Mouse (Mus musculus) liver, embryonic 16.5 days (tissue): ENCODE results near the gene Dnah14. TPM values are rescaled to one million over a fixed set of nuclear protein-coding genes. Genes with fewer than 3 reads are reported as not detected.

Experiments used
- ATAC-seq: fragments of 200-750 bp; cut with Nextera tagmentation; 2 replicates; pipeline ENCODE4 v1.8.0; 2017; ENCODE audit warnings: low read depth, mild to moderate bottlenecking, moderate number of reproducible peaks, moderate library complexity
- H3K27ac ChIP-seq: fragments of 300-500 bp; sonication (generic); 2 replicates; pipeline ENCODE4 v1.5.1; 2014; ENCODE audit warnings: mild to moderate bottlenecking, low read length
- H3K27me3 ChIP-seq: fragments of 300-500 bp; sonication (generic); 2 replicates; pipeline ENCODE4 v1.6.1; 2014; ENCODE audit warnings: low read depth, low read length, mixed read lengths; ENCODE audit not compliant: control insufficient read depth, insufficient read depth
- H3K36me3 ChIP-seq: fragments of 300-500 bp; sonication (generic); 2 replicates; pipeline ENCODE4 v1.6.1; 2014; ENCODE audit warnings: mild to moderate bottlenecking; ENCODE audit not compliant: control insufficient read depth, insufficient read depth
- H3K4me1 ChIP-seq: fragments of 300-500 bp; sonication (generic); 2 replicates; pipeline ENCODE4 v1.6.1; 2014; ENCODE audit warnings: low read depth, low read length, mixed read lengths; ENCODE audit not compliant: control insufficient read depth
- H3K4me2 ChIP-seq: fragments of 300-500 bp; sonication (generic); 2 replicates; pipeline ENCODE4 v1.6.1; 2014; ENCODE audit warnings: low read depth, low read length, mixed read lengths
- H3K4me3 ChIP-seq: fragments of 300-500 bp; sonication (generic); 2 replicates; pipeline ENCODE4 v1.5.1; 2014; ENCODE audit warnings: low read depth, mild to moderate bottlenecking, low read length
- H3K9ac ChIP-seq: fragments of 300-500 bp; sonication (generic); 2 replicates; pipeline ENCODE4 v1.6.1; 2014; ENCODE audit warnings: low read depth, low read length
- H3K9me3 ChIP-seq: fragments of 300-500 bp; sonication (generic); replicated peaks from 2 replicates; pipeline ENCODE4 v1.6.1; 2016; ENCODE audit warnings: low read length; ENCODE audit not compliant: control insufficient read depth
- WGBS: fragments of 180-500 bp; shearing (Covaris S2); extraction: QIAGEN DNeasy Blood & Tissue Kit; methylation state at CpG from one replicate; pipeline ENCODE4 v1.1.7; 2014; ENCODE audit not compliant: insufficient replicate concordance; 5-methylcytosine and 5-hydroxymethylcytosine counted together
- polyA plus RNA-seq: library from polyadenylated mRNA; unstranded; fragments of >200 nt; fragmentation: Nextera tagmentation; extraction: Ambion mirVana; gene quantifications from 2 replicates; pipeline ENCODE4 v1.2.1, GENCODE M21; 2015

Gene Dnah14
- polyA plus RNA-seq, 1 experiment from 2014 or later, result 2.3 TPM

DNA sequence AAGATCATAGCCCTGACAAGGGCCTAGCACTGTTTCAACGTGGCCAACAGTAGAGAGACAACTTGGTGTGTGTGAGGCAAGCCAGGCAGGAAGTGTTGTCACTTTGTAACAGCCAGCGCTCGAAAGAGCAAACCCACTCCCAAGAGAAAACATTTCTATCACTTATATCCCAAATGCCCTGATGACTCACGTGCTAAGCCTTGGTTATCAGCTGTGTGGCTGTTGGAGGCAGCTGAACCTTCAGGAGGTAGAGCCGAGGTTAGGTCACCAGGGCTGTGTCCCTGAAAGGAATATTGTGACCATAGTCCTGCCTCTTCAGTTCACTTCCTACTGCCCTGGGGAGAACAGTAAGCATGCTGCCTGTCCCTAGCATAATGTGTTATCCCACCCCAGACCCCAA lies 25.5 kb upstream of the Dnah14 start:
- no peak overlapping the region for H3K4me3 ChIP-seq
- H3K27ac ChIP-seq, result no peak overlapping the region
- no peak for ATAC-seq
- no peaks in the 10 kb centered on the region for H3K4me1 ChIP-seq
- H3K9ac ChIP-seq, result no peak overlapping the region
- no peak overlapping the region for H3K4me2 ChIP-seq
- H3K36me3 ChIP-seq, result no peaks in the 10 kb centered on the region
- H3K27me3 ChIP-seq, result no peaks in the 10 kb centered on the region
- no peaks in the 10 kb centered on the region for H3K9me3 ChIP-seq
- WGBS, result 23% methylated on average over 5 of the region's 5 CpGs

DNA sequence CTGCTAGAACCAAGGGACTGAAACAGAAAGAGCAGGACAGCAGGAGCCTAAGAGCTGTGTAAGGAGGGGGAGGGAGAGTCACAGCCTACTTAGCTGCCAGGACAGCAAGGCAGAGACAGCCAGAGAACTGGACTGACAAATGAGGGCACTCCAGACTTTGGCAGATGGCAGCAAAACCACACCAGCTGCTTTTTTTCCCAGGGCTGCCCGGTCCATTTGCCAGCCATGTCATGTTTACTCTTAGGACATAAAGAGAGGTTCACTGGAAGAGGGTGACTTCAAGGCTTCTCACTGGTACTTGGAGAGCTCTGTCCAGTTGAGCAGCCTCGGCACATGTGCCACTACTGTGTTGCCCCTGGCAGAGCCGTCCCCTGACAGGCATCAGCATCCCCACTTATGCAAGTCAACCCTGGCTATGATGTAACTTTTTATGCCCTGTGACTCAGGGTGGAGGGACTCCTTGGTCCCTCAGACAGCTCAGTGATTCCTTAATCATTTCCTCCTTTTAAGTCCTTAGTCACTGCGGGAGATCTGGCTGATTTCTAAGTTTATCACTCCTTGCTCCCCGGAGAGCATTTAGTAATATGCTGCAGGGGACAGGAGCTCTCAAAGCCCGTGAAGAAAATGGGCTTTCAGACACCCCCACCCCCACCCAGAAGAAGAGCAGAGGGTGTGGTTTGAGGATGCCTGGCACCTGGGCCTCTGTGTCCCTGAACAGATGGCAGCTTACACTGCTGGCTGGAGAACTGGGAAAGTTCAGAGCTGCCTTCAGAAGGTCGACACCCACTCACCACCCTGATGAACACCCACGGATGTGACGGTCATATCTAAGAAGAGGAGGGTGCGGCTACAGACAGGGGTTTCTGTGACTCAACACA lies 23.6 kb upstream of the Dnah14 start:
- ATAC-seq, result no peak
- Histone ChIP-seq H3K9ac (no peak overlapping the region), H3K27ac (no peak overlapping the region), H3K4me1 (no peaks in the 10 kb centered on the region), H3K4me2 (no peak overlapping the region), H3K27me3 (no peaks in the 10 kb centered on the region), H3K4me3 (no peak overlapping the region), H3K9me3 (no peaks in the 10 kb centered on the region), H3K36me3 (no peaks in the 10 kb centered on the region)
- 20% methylated on average over 10 of the region's 10 CpGs for WGBS

DNA sequence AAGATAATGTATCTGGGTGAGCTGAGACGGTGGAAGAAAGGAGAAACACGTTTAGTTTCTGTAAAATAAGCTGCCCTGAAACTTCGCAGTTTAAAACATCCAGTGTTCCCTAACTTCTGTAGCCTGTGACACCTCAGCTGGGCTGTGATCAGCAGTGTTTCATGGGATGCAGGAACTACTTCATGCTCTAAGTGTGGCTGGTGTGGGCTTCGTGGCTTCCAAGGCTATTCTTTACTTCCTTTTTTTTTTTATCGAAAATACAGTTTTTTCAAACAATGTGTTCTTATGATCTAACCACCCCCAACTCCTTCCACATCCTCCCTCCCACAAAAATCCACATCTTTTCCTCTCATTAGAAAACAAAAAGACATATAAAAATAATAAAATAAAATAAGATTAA lies 20.9 kb upstream of the Dnah14 start:
- Histone ChIP-seq H3K4me3 (no peak overlapping the region), H3K36me3 (no peaks in the 10 kb centered on the region), H3K9me3 (no peaks in the 10 kb centered on the region), H3K4me1 (no peaks in the 10 kb centered on the region), H3K27ac (no peak overlapping the region), H3K27me3 (no peaks in the 10 kb centered on the region), H3K4me2 (no peak overlapping the region), H3K9ac (no peak overlapping the region)
- ATAC-seq, result no peak
- whole genome bisulfite sequencing, result 27% methylated on average over 5 of the region's 5 CpGs

DNA sequence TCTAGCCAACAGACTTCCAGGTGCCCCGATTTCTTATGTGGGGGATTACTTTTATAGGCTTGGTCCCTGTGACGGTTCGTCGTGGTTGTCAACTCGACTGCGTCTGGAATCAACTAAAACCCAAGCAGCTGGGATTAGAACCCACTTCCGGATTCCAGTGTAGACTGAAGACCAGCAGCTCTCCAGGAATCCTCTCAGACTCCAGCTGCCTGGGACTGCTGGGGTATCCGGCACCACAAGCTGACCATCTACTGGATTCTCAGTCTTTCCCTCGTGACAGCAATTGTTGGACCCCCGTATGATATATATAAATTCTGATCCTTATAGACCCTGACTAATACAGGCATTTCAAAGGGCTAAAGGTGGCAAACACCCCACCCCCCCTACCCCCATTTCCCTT lies 16.7 kb upstream of the Dnah14 start:
- H3K9ac ChIP-seq, result no peak overlapping the region
- no peaks in the 10 kb centered on the region for H3K27me3 ChIP-seq
- H3K27ac ChIP-seq, result no peak overlapping the region
- ATAC-seq, result no peak
- no peak overlapping the region for H3K4me3 ChIP-seq
- H3K4me1 ChIP-seq, result no peaks in the 10 kb centered on the region
- WGBS, result 51% methylated on average over 10 of the region's 10 CpGs
- H3K9me3 ChIP-seq, result no peaks in the 10 kb centered on the region
- H3K36me3 ChIP-seq, result no peaks in the 10 kb centered on the region
- H3K4me2 ChIP-seq, result no peak overlapping the region

DNA sequence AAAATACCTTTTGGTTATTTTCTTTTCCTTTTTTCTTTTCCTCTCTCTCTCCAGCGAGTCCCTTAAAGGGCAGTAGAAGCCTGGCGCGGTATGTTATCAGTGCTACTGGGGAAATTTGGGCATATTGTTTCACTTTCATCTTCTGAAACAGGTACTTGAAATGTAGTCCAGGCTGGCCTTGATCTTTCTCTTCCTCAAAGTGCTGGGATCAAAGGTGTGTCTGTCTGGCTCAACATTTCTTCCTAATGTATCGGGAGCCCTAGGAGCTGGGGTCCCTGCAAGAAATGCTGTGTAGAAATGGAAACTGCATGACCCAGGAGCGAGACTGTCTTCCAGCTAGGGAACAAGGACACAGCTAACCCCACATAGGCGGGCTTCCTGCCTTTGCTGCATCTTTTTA lies 16.0 kb upstream of the Dnah14 start:
- no peaks in the 10 kb centered on the region for H3K9me3 ChIP-seq
- no peak overlapping the region for H3K4me2 ChIP-seq
- 63% methylated on average over 6 of the region's 6 CpGs for WGBS
- ATAC-seq, result no peak
- no peaks in the 10 kb centered on the region for H3K27me3 ChIP-seq
- no peaks in the 10 kb centered on the region for H3K4me1 ChIP-seq
- H3K36me3 ChIP-seq, result no peaks in the 10 kb centered on the region
- H3K27ac ChIP-seq, result no peak overlapping the region
- H3K4me3 ChIP-seq, result no peak overlapping the region
- no peak overlapping the region for H3K9ac ChIP-seq

DNA sequence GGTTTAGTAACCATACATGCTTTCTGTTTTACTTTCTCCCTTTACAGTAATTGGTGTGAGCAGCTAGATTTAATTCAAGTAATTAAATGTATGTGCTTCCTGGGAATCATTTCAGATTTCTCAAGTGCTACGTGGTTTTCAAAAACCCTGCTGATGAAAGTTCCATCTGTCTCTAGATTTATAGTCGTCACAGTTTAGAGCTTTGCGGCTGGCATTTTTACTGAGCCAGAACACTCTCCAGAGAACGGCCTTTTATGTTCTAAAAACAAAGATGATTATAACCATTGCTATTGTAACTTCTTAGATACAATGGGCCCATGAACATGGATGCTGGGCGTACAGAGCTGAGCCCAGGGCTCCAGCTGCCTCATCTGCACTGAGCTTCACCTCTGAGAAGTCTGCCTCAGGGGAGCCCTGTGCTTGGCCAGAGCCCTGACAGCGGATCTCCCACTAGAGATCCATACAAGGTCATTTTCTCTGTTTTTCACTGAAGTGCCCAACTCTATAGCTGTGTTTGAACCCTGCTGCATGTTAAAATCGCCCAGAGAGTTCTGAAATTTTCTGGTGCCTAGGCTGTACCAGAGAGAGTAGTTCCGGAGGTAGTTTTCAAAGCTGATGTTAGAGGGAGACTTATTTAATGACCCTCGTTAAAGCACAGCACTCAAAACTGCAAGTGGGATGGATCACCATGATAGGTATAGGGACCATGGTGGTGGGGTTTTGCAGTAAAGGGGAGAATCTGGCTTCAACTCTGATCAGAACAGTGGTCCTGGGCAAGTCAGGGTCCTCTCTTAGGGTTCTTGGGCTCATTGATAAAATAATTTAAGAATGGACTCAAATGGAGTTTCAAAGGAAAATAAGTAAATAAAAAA lies 15.2 kb upstream of the Dnah14 start:
- Histone ChIP-seq H3K9me3 (no peaks in the 10 kb centered on the region), H3K4me1 (no peaks in the 10 kb centered on the region), H3K4me2 (no peak overlapping the region), H3K36me3 (no peaks in the 10 kb centered on the region), H3K27ac (no peak overlapping the region), H3K27me3 (no peaks in the 10 kb centered on the region), H3K9ac (no peak overlapping the region), H3K4me3 (no peak overlapping the region)
- ATAC-seq, result no peak
- WGBS, result 52% methylated on average over 9 of the region's 9 CpGs

DNA sequence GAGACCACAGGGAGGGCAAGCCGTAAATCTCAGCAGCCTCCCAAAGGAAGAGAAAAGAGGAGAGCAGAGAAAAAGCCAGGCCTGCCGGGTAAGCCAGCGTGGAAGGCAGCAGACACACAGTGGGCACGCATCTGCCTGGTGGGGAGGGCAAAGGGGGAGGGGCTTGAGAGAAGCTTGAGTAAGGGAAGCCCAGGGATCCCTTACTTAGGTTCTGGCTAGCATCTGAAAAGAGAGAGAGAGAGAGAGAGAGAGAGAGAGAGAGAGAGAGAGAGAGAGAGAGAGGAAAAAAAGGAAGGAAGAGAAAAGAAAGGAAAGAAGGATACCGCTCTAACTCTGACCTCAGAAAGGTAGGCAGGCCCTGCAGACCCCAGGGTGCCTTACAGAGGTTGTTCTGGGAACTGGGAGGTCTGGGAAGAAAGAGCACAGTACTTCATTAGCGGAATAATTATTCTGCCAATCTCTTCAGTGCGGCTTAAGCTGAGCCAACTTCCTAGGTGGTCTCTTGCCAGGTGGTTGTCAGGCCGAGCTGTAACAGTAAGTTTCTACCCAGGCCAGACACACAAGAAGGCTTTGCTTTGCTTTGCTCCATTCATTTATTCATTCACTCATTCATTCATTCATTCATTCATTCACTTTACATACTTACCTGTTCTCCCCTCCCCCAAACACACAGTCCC lies 14.5 kb upstream of the Dnah14 start:
- Histone ChIP-seq H3K4me3 (no peak overlapping the region), H3K9ac (no peak overlapping the region), H3K9me3 (no peaks in the 10 kb centered on the region), H3K4me1 (no peaks in the 10 kb centered on the region), H3K36me3 (no peaks in the 10 kb centered on the region), H3K27ac (no peak overlapping the region), H3K4me2 (no peak overlapping the region), H3K27me3 (no peaks in the 10 kb centered on the region)
- ATAC-seq, result no peak
- WGBS, result 31% methylated on average over 8 of the region's 8 CpGs

DNA sequence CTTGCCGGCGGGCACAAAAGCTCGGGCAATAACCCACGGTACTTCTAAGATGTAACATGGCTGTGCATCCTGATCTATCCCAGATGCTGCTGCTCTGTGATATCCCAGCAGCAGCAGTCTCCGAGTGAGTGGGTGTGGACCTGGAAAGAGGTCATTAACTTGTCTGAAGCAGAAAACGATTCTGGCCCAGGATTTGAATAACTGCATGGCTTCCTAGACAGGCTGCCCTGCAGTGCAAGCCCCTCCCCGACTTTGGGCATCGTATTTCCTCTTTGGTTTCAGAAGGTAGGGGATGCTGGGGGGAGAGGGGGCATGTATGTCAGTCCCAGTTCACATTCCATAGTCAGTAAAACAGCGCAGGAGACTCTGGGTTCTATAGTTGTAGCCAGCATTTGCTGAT lies 6.9 kb upstream of the Dnah14 start:
- H3K36me3 ChIP-seq, result no peaks in the 10 kb centered on the region
- no peak overlapping the region for H3K27ac ChIP-seq
- H3K9me3 ChIP-seq, result no peaks in the 10 kb centered on the region
- WGBS, result 67% methylated on average over 9 of the region's 9 CpGs
- H3K4me3 ChIP-seq, result no peak overlapping the region
- no peak for ATAC-seq
- no peaks in the 10 kb centered on the region for H3K27me3 ChIP-seq
- no peak overlapping the region for H3K4me2 ChIP-seq
- H3K9ac ChIP-seq, result no peak overlapping the region
- no peaks in the 10 kb centered on the region for H3K4me1 ChIP-seq
